1 mouse cellular context compared by ENCODE assay signal in the genomic region with DNA sequence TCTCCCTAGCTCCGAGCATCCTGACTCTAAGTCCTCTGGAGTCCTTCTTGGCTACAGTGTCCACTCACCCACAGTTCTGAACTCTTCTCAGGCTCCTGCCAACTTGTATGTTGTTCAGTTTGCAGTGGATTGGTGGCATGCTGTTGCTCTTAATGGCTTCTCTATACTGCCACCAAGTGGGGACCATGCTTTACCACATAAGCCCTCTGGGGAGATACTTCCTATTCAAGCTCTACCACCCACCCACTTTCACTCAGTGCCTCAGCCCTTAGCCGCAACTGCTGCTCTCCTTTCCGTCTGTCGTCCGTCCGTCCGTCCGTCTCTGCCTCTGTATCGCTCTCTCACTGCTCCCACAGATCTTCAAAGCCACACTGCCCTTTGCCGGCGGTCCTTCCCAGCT.
TF ChIP-seq lines count a peak whose summit lies in the region.

No protein-coding gene starts in this region.

TF ChIP-seq in CH12.LX, 34 proteins besides CTCF, POLR2A, EP300 and RAD21:
- TF ChIP-seq NRF1 (IDR thresholded peaks at IDR 0.05; ENCODE audit: low read depth, low read length) (no peak), ZKSCAN1 (IDR thresholded peaks at IDR 0.05; ENCODE audit: borderline replicate concordance, low read depth, low read length) (no peak), ZC3H11A (IDR thresholded peaks at IDR 0.05; ENCODE audit: low read depth, low read length) (peak; percentile 81), CHD2 (IDR thresholded peaks at IDR 0.05; ENCODE audit: low read length) (no peak), IRF4 (IDR thresholded peaks at IDR 0.05; ENCODE audit: low read depth, low read length) (peak; percentile 76; the same call in 1 of the 2 replicates), USF2 (conservative IDR thresholded peaks at IDR 0.05; ENCODE audit: low read depth, low read length) (no peak), PAX5 (IDR thresholded peaks at IDR 0.05; ENCODE audit: low read length) (no peak), ZNF384 (IDR thresholded peaks at IDR 0.05; ENCODE audit: low read depth, low read length) (no peak), E2F4 (IDR thresholded peaks at IDR 0.05; ENCODE audit: insufficient replicate concordance, low read depth, low read length) (no peak), MEF2A (IDR thresholded peaks at IDR 0.05; ENCODE audit: borderline replicate concordance, low read depth, low read length) (peak; percentile 53; the same call in 1 of the 2 replicates), NELFE (IDR thresholded peaks at IDR 0.05; ENCODE audit: low read depth, low read length) (0 out of 2 replicates have a peak, but pooled peaks have one; percentile 21), CHD1 (IDR thresholded peaks at IDR 0.05; ENCODE audit: low read depth, low read length) (no peak), ELF1 (IDR thresholded peaks at IDR 0.05; ENCODE audit: low read depth, low read length) (peak; percentile 74), MAZ (IDR thresholded peaks at IDR 0.05; ENCODE audit: low read depth, low read length) (no peak), JUND (conservative IDR thresholded peaks at IDR 0.05; ENCODE audit: low read depth, low read length) (no peak; the same call in 1 of the 2 replicates), UBTF (IDR thresholded peaks at IDR 0.05; ENCODE audit: low read depth, low read length) (no peak), HCFC1 (IDR thresholded peaks at IDR 0.05; ENCODE audit: low read depth, low read length) (peak; percentile 44; the same call in 1 of the 2 replicates), GABPA (IDR thresholded peaks at IDR 0.05; ENCODE audit: insufficient replicate concordance, low read depth, low read length) (no peak), SIN3A (IDR thresholded peaks at IDR 0.05; ENCODE audit: low read length) (peak; percentile 79), BHLHE40 (IDR thresholded peaks at IDR 0.05; ENCODE audit: low read depth, low read length) (peak; percentile 48; the same call in 1 of the 2 replicates), MAFK (IDR thresholded peaks at IDR 0.05; ENCODE audit: insufficient replicate concordance, low read length) (0 out of 2 replicates have a peak, but pooled peaks have one; percentile 23), TCF12 (IDR thresholded peaks at IDR 0.05; ENCODE audit: low read depth, low read length) (peak; percentile 40; the same call in 1 of the 2 replicates), TBP (conservative IDR thresholded peaks at IDR 0.05; ENCODE audit: low read depth, low read length) (peak; percentile 71; the same call in 1 of the 2 replicates), SMC3 (IDR thresholded peaks at IDR 0.05; ENCODE audit: low read depth, low read length) (peak; percentile 99), JUN (IDR thresholded peaks at IDR 0.05; ENCODE audit: insufficient read depth, low read depth, low read length) (peak; percentile 19; the same call in 1 of the 2 replicates), RCOR1 (conservative IDR thresholded peaks at IDR 0.05; ENCODE audit: low read depth, low read length) (no peak), ETS1 (conservative IDR thresholded peaks at IDR 0.05; ENCODE audit: low read depth, low read length) (no peak), POLR2AphosphoS2 (IDR thresholded peaks at IDR 0.05; ENCODE audit: low read depth, low read length) (no peak), MYC (IDR thresholded peaks at IDR 0.05; ENCODE audit: low read depth, low read length) (peak; percentile 95), ZMIZ1 (IDR thresholded peaks at IDR 0.05; ENCODE audit: low read depth, low read length) (no peak), USF1 (IDR thresholded peaks at IDR 0.05; ENCODE audit: low read depth, low read length) (no peak), MXI1 (IDR thresholded peaks at IDR 0.05; ENCODE audit: low read depth, low read length) (peak; percentile 38; the same call in 1 of the 2 replicates), MAX (IDR thresholded peaks at IDR 0.05; ENCODE audit: low read length) (peak; percentile 91), KAT2A (IDR thresholded peaks at IDR 0.05; ENCODE audit: insufficient replicate concordance, low read length) (no peak)
